Mouse (Mus musculus) kidney, adult 2 months (tissue): Measurements from ENCODE around the gene Rcn3. TPM values are rescaled to one million over a fixed set of nuclear protein-coding genes. Genes with fewer than 3 reads are reported as not detected.

Experiments used
- DNase-seq: peaks from one replicate; pipeline ENCODE4 v3.0.0; 2021
- H3K27ac ChIP-seq: fragments of 200-500 bp; 2 replicates; pipeline ENCODE4 v1.5.1; 2012; ENCODE audit warnings: low read depth, low read length, control low read depth, inconsistent platforms; ENCODE audit not compliant: insufficient read depth
- H3K27me3 ChIP-seq: fragments of 200-500 bp; replicated peaks from 2 replicates; pipeline ENCODE4 v1.6.1; 2012; ENCODE audit warnings: mild to moderate bottlenecking, moderate library complexity, low read length, inconsistent platforms; ENCODE audit not compliant: control insufficient read depth, insufficient read depth
- H3K36me3 ChIP-seq: fragments of 200-500 bp; 2 replicates; pipeline ENCODE4 v1.6.1; 2012; ENCODE audit warnings: mild to moderate bottlenecking, moderate library complexity, low read length, inconsistent platforms; ENCODE audit not compliant: control insufficient read depth, insufficient read depth
- H3K4me1 ChIP-seq: fragments of 200-500 bp; 2 replicates; pipeline ENCODE4 v1.6.1; 2011; ENCODE audit warnings: low read length; ENCODE audit not compliant: control insufficient read depth, insufficient read depth
- H3K4me3 ChIP-seq: fragments of 200-500 bp; 2 replicates; pipeline ENCODE4 v1.5.1; 2011; ENCODE audit warnings: mild to moderate bottlenecking, low read depth, low read length, control low read depth; ENCODE audit not compliant: insufficient read depth
- CTCF ChIP-seq: fragments of 200-500 bp; conservative IDR thresholded peaks from 2 replicates; pipeline ENCODE4 v1.5.1; 2011; ENCODE audit warnings: low read depth, mild to moderate bottlenecking, control low read depth, low read length, moderate library complexity, mixed read lengths; ENCODE audit not compliant: insufficient read depth, insufficient read length
- POLR2A ChIP-seq: fragments of 200-500 bp; IDR thresholded peaks from one replicate; pipeline ENCODE4 v1.6.1; 2011; ENCODE audit warnings: low read depth, low read length, control low read depth
- WGBS: fragments of 180-500 bp; shearing (Covaris S2); methylation state at CpG from one replicate; pipeline ENCODE4 v1.1.7; 2018; 5-methylcytosine and 5-hydroxymethylcytosine counted together
- polyA plus RNA-seq: library from polyadenylated mRNA; depleted of rRNA; stranded (reverse); fragments of >200 nt; gene quantifications from 2 replicates; pipeline ENCODE4 v1.2.3, GENCODE M21; 2012

Gene Rcn3
- polyA plus RNA-seq, 1 experiment, result 67.0 TPM

GRCm38 (mm10) chr7:45058607-45059571 is 33.1 kb downstream of the Rcn3 start:
- TF ChIP-seq POLR2A (no peak), CTCF (no peak)
- H3K4me1 ChIP-seq, result peaks cover 7% of the 10 kb centered on the region; the same call in 1 of the 2 replicates
- no peak for DNase-seq
- WGBS, result 87% methylated on average over 10 of the region's 10 CpGs
- H3K4me3 ChIP-seq, result no peak overlapping the region
- H3K27ac ChIP-seq, result no peak overlapping the region
- H3K36me3 ChIP-seq, result no peaks in the 10 kb centered on the region
- no peaks in the 10 kb centered on the region for H3K27me3 ChIP-seq

GRCm38 (mm10) chr7:45056972-45057348 is 35.1 kb downstream of the Rcn3 start:
- Histone ChIP-seq H3K4me1 (peaks cover 8% of the 10 kb centered on the region; the same call in 1 of the 2 replicates), H3K27ac (no peak overlapping the region), H3K4me3 (no peak overlapping the region), H3K36me3 (no peaks in the 10 kb centered on the region), H3K27me3 (no peaks in the 10 kb centered on the region)
- DNase-seq, result no peak
- TF ChIP-seq CTCF (no peak), POLR2A (no peak)

GRCm38 (mm10) chr7:45056329-45056971 is 35.6 kb downstream of the Rcn3 start:
- Histone ChIP-seq H3K27ac (no peak overlapping the region), H3K27me3 (no peaks in the 10 kb centered on the region), H3K36me3 (no peaks in the 10 kb centered on the region), H3K4me3 (no peak overlapping the region), H3K4me1 (peaks cover 13% of the 10 kb centered on the region; the same call in 1 of the 2 replicates)
- no peak for DNase-seq
- WGBS, result 78% methylated on average over 14 of the region's 14 CpGs
- TF ChIP-seq POLR2A, result no peak
- no peak for TF ChIP-seq CTCF

- Histone ChIP-seq H3K4me3 (peak overlapping the region; percentile 90), H3K4me1 (peaks cover 8% of the 10 kb centered on the region; the same call in 1 of the 2 replicates), H3K27me3 (no peaks in the 10 kb centered on the region), H3K27ac (peak overlapping the region; percentile 48), H3K36me3 (no peaks in the 10 kb centered on the region)
- peak; percentile 99 for DNase-seq
- WGBS, result under 1% methylated on average over 33 of the region's 33 CpGs
- TF ChIP-seq CTCF, result no peak
- TF ChIP-seq POLR2A, result peak; percentile 58
Observed at GRCm38 (mm10) chr7:45053931-45054510, 38.0 kb downstream of the Rcn3 start.

GRCm38 (mm10) chr7:45053117-45053930 is 38.7 kb downstream of the Rcn3 start:
- TF ChIP-seq CTCF, result no peak
- no peak for TF ChIP-seq POLR2A
- H3K36me3 ChIP-seq, result no peaks in the 10 kb centered on the region
- peak overlapping the region; percentile 92 for H3K27ac ChIP-seq
- H3K27me3 ChIP-seq, result no peaks in the 10 kb centered on the region
- peak; percentile 82 for DNase-seq
- H3K4me3 ChIP-seq, result peak overlapping the region; percentile 90
- WGBS, result under 1% methylated on average over 52 of the region's 59 CpGs
- peaks cover 8% of the 10 kb centered on the region; the same call in 1 of the 2 replicates for H3K4me1 ChIP-seq

- no peak for DNase-seq
- TF ChIP-seq POLR2A (no peak), CTCF (no peak)
- Histone ChIP-seq H3K27ac (peak within 1 kb of the TSS; percentile 92), H3K36me3 (no peaks in the 10 kb centered on the region), H3K4me1 (peaks cover 8% of the 10 kb centered on the region; the same call in 1 of the 2 replicates), H3K4me3 (peak within 1 kb of the TSS; percentile 90), H3K27me3 (no peaks in the 10 kb centered on the region)
- 0% methylated on average over 6 of the region's 18 CpGs for WGBS
Observed at GRCm38 (mm10) chr7:45052862-45053116, 39.2 kb downstream of the Rcn3 start, which contains the start of gene Prr12. TSS of gene Prr12 (minus strand) at chr7:45052881.
